Mouse (Mus musculus) natural killer cell, adult 2 months (primary cell): Measurements from ENCODE around the gene Sik3.
A peak's percentile ranks its signal among the peaks of the same experiment; 100 is the strongest.

Experiments used
- DNase-seq, 2 experiments: peaks; one replicate each; pipeline ENCODE4 v3.0.0; 2022; ENCODE audit warnings: low spot score in 2 of 2

The Sik3 gene

GRCm38 (mm10) chr9:46272677-46273454 is 260.2 kb downstream of the Sik3 start, which contains the start of gene Zpr1:
Gene Zpr1 (plus strand): TSS chr9:46273064.
- DNase-seq: peak; percentile 88 to 89
